Mouse (Mus musculus) adrenal gland, postnatal 0 days (tissue): ENCODE results near the gene Mgrn1. TPM values are rescaled to one million over a fixed set of nuclear protein-coding genes. Genes with fewer than 3 reads are reported as not detected.

Source experiments
- polyA plus RNA-seq: library from polyadenylated mRNA; unstranded; fragments of >200 nt; fragmentation: Nextera tagmentation; extraction: Ambion mirVana; gene quantifications from 2 replicates; pipeline ENCODE4 v1.2.1, GENCODE M21; 2015

Gene Mgrn1
- polyA plus RNA-seq: 37.9 and 52.2 TPM in 2 replicates

DNA sequence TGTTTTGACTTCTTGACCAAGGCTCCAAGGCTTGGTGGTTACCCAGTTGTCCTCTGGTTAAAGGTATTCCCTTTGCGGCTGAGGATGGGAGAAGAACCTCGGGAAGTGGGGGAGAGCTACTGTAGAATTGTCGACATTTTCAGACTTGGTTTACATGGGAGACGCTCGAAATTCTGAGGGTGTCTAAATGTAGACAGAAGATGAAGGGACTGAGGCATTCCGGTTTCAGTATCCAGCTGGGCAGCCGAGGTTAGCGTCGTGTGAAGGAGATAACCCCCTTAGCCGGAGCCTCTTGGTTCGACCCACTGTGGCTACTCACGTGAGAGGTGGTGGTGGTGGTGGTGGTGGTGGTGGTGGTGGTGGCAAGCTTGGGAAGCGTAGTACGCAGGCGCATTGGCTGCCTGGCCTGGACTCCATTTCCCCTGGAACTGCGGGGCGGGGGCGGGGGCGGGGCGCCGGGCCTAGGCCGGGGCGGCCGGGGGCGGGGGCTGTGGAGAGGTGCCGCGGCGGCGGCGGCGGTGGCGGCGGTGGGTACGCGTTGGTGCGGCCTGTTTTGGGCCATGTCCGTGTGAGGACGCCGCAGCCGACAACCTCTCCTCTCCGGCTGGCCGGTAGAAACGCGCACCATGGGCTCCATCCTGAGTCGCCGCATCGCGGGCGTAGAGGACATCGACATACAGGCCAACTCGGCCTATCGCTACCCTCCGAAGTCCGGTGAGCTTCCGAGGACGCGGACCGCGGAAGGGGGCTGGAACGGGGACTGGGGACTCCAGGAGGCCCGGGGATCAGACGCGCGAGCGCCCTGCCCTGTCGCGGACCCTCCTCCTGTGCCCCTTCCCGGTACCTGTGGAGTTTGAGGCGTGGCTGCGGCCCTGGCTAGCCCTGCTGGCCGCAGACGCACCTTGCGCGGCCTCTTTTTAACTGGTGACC lies at the start of gene Mgrn1:
Gene Mgrn1 (plus strand): TSS at position 490 of the 930 bp plus-strand sequence.

DNA sequence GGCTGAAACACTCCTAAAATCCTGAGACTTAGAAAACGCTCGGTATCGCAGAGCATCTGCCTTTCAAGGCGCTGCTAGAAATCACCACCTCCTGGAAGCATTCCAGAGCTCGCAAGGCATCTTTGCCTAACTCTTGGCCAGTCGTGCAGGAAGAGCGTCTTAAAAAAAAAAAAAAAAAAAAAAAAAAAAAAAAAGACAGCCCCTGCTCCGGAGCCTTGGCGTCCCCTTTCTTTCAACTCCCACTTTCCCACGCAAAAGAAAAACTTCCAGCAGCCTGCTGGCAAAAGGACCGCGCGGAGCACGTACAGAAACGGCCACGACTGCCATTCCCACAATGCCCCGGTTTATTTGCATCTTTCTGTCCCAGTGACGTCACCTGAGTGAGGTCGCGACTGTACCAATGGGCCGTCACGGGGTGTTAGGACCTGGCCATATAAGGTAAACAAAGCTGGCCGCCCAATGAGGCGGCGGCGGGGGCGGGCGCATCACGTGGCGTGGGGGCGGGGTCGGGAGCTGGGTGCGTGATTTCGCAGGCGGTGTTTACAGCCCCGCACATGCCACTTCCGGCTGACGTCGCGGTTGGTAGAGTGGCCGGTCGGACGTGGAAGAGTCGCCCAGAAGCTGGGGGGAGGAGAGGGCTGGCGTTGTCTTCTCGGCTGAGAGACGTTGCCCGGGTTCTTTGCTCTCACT lies 5.8 kb upstream of the Mgrn1 start, which contains the start of gene Ubald1:
Gene Ubald1 (minus strand): TSS at position 180 of the 690 bp plus-strand sequence.

DNA sequence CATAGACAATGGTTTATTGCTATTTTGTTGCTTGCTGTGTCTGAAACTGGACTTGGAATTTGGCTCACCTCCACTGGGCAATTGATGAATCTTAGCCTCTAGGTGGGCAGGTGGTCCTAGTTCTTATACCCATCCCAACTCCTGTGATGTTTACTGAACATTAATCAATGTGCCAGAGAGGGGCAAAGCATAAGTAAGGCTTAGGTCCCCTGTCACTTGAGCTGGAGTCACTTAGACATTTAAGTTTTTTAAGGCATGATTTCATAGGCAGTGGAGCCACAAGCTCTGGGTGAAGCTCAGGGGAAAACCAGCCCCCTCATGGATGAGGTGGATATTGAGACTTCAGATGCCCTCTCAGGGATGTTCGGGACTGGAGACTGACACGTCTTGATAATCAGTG lies 52.4 kb downstream of the Mgrn1 start, which contains the start of gene Nudt16l1:
Gene Nudt16l1 (plus strand): TSS at position 301 of the 400 bp plus-strand sequence.

DNA sequence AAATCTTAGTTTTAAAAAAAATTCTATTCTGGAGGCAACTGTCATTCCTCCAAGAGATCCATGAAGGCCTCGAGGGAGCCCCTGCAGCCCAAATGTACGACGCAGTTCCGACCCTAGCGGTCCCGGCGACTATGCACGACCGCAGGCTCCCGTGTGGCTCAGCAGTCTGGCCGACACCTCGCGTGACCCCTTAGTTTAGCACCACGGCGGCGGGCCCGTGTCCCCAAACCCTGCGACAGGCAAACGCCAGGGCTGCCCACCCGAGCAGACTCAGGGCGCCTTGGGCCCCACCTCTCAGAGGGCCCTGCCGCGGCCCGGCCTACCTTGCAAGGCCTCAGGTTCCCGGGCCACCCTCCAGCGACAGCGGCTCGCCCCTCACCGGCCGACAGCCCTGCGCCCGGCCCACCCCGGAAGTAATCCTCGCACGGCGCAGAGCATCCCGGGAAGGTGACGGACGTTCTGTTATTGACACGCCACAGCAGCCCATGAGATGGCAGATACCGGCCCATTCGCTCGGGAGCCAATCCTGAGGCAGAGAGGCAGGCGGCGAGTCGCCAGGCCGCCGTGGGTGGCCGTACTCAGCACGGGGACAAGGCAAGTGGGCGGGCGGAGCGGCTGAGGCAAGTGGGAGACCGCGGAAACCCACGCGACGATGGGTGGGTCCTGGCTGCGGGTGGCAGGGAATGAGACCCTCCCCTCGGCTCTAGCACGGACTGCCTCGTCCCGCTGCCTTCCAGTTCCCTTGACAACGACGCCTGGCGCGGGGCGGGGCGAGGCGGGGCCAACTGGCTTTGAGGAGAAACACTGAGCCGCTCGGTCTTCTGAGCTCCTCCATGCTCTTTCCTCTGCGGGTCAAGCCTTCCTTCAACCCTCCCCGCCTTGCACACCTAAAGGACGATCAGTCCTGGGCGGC lies 78.0 kb downstream of the Mgrn1 start, which contains the start of gene Anks3:
Gene Anks3 (minus strand): TSS at position 409 of the 913 bp plus-strand sequence.

Other genes with a start within 250 kb of the Mgrn1 start
- 12.7 and 21.1 TPM in 2 replicates for gene Vasn, start 246.3 kb upstream of the Mgrn1 start, polyA plus RNA-seq
- 37.4 and 74.1 TPM in 2 replicates for gene Dnaja3, start 246.3 kb upstream of the Mgrn1 start, polyA plus RNA-seq
- 9.9 and 10.5 TPM in 2 replicates for gene Coro7, start 206.5 kb upstream of the Mgrn1 start, polyA plus RNA-seq
- gene Nmral1, start 166.9 kb upstream of the Mgrn1 start, polyA plus RNA-seq: 20.7 and 23.2 TPM in 2 replicates
- gene Hmox2, start 159.9 kb upstream of the Mgrn1 start, polyA plus RNA-seq: 92.9 and 106 TPM in 2 replicates
- gene Cdip1, start 96.0 kb upstream of the Mgrn1 start, polyA plus RNA-seq: 59.6 and 97.5 TPM in 2 replicates
- 0.26 and 0.35 TPM in 2 replicates for gene 4930562C15Rik, start 50.8 kb upstream of the Mgrn1 start, polyA plus RNA-seq
- gene Ubald1, start 5.9 kb upstream of the Mgrn1 start, polyA plus RNA-seq: 25.1 and 27.9 TPM in 2 replicates
- 136 and 156 TPM in 2 replicates for gene Nudt16l1, start 52.5 kb downstream of the Mgrn1 start, polyA plus RNA-seq
- gene Anks3, start 78.0 kb downstream of the Mgrn1 start, polyA plus RNA-seq: 25.6 and 34.4 TPM in 2 replicates
- gene Sept12, start 111.6 kb downstream of the Mgrn1 start, polyA plus RNA-seq: 0.15 TPM in 1 of 2 replicates, not detected in the other
- 2.6 and 3.2 TPM in 2 replicates for gene Smim22, start 121.0 kb downstream of the Mgrn1 start, polyA plus RNA-seq
- 58.9 and 59.4 TPM in 2 replicates for gene Rogdi, start 127.3 kb downstream of the Mgrn1 start, polyA plus RNA-seq
- 61.6 and 91.6 TPM in 2 replicates for gene Glyr1, start 163.6 kb downstream of the Mgrn1 start, polyA plus RNA-seq
- 10.2 and 11.6 TPM in 2 replicates for gene Ubn1, start 163.8 kb downstream of the Mgrn1 start, polyA plus RNA-seq
- gene Ppl, start 246.2 kb downstream of the Mgrn1 start, polyA plus RNA-seq: 2.0 and 2.2 TPM in 2 replicates